In the genomic region with DNA sequence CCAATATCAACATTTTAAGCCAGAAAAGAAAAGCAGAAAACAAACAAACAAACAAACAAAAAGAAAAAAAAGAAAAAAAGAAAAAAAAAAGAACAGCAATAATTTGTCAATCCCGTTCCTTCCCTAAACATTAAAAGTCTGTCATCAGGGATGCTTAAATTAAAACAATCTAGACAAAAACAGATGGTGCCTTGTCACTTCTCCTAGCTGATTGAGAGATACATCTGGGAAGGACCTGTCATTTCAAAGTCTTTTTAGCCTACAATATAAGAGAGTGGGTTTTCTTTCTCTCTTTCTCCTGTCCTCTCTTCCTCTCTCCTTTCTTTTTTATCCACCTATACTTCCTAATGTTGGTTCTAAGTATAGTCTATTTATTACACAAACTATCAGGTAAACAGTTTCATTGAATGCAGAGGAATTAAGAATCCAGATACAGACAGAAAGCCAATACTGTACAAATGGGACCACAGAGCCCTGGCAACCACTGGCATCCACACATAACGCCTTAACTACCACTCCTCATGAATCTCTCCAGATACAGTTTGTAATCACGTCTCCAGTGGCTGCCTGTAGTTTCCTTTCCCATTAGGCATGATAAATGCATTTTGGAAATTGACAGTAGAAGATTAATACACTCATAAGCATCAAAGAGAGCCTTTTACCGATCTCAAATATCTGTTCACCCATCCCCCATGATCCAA, we compare ENCODE assay signal across 17 mouse cellular contexts.
DNase-seq lines count a peak whose midpoint lies in the region; ATAC-seq and TF ChIP-seq lines count a peak whose summit lies in the region.
"Had no signal": no experiment of that assay in that cellular context is flagged by ENCODE, and none has a peak within 500 bp of the region (broad histone marks: within the 10 kb centered on the region; RNA-seq: fewer than 3 reads in every experiment).

No protein-coding gene starts in this region.

- no peak overlapping the region for H3K4me2 ChIP-seq in forebrain, embryonic 14.5 days (ENCODE audit: low read length)
- H3K4me2 ChIP-seq in forebrain, embryonic 11.5 days (ENCODE audit: low read depth, low read length, severe bottlenecking): no peak overlapping the region
- no peak overlapping the region for H3K4me2 ChIP-seq in hindbrain, embryonic 11.5 days (replicated peaks; ENCODE audit: low read depth, low read length)
- H3K4me2 ChIP-seq in neural tube, embryonic 13.5 days: no peak overlapping the region
- H3K4me2 ChIP-seq in myocyte (ENCODE audit: low read depth): peak overlapping the region; percentile 12
- H3K4me2 ChIP-seq: embryonic facial prominence, embryonic 12.5 days; heart, embryonic 12.5 days had no signal

- H3K27ac ChIP-seq in forebrain, embryonic 14.5 days (ENCODE audit: low read depth, low read length): peak overlapping the region; percentile 24; the same call in 1 of the 2 replicates
- no peak overlapping the region for H3K27ac ChIP-seq in forebrain, embryonic 11.5 days (ENCODE audit: low read depth, low read length)
- no peak overlapping the region for H3K27ac ChIP-seq in hindbrain, embryonic 11.5 days (ENCODE audit: low read depth, low read length)
- no peak overlapping the region for H3K27ac ChIP-seq in hindbrain, embryonic 10.5 days
- peak overlapping the region; percentile 33; the same call in 1 of the 2 replicates for H3K27ac ChIP-seq in neural tube, embryonic 13.5 days (replicated peaks)
- H3K27ac ChIP-seq: embryonic facial prominence, embryonic 12.5 days; heart, adult 2 months had no signal

- DNase-seq in forebrain, embryonic 14.5 days (ENCODE audit: low spot score): peak; percentile 53
- DNase-seq in forebrain, embryonic 11.5 days (ENCODE audit: low spot score): no peak
- DNase-seq in hindbrain, embryonic 11.5 days (ENCODE audit: low spot score): no peak
- no peak for DNase-seq in hindbrain, embryonic 10.5 days (ENCODE audit: low spot score)
- no peak for DNase-seq in neural tube, embryonic 10.5 days (ENCODE audit: extremely low spot score, low spot score)
- no peak for DNase-seq in frontal cortex, postnatal 10 days (ENCODE audit: low spot score in 2 of 2)
- DNase-seq: adrenal gland, postnatal 10 days; cerebellum, adult 11-12 months; cerebellum, adult 9-10 months; cerebellum, postnatal 25 days; heart, adult 2 months; heart, postnatal 36 days had no signal

- peaks cover 5% of the 10 kb centered on the region for H3K4me1 ChIP-seq in forebrain, embryonic 14.5 days (ENCODE audit: control insufficient read depth, insufficient read depth, low read length)
- no peaks in the 10 kb centered on the region for H3K4me1 ChIP-seq in forebrain, embryonic 11.5 days (replicated peaks; ENCODE audit: control insufficient read depth, insufficient read depth, low read length)
- H3K4me1 ChIP-seq in hindbrain, embryonic 11.5 days (replicated peaks; ENCODE audit: control insufficient read depth, insufficient read depth, low read length): no peaks in the 10 kb centered on the region
- H3K4me1 ChIP-seq in hindbrain, embryonic 10.5 days (replicated peaks): no peaks in the 10 kb centered on the region
- peaks cover 17% of the 10 kb centered on the region for H3K4me1 ChIP-seq in neural tube, embryonic 13.5 days (replicated peaks)
- H3K4me1 ChIP-seq: embryonic facial prominence, embryonic 12.5 days had no signal

- 67% methylated on average over 4 of the region's 4 CpGs for WGBS in forebrain, embryonic 14.5 days
- 85% methylated on average over 4 of the region's 4 CpGs for WGBS in forebrain, embryonic 11.5 days
- 69% methylated on average over 4 of the region's 4 CpGs for WGBS in hindbrain, embryonic 11.5 days
- 83% methylated on average over 4 of the region's 4 CpGs for WGBS in hindbrain, embryonic 10.5 days
- 30% methylated on average over 4 of the region's 4 CpGs for WGBS in neural tube, embryonic 13.5 days

- H3ac ChIP-seq in myocyte (ENCODE audit: control insufficient read depth, insufficient read length): no peak overlapping the region

- H3K9me3 ChIP-seq in forebrain, embryonic 14.5 days (replicated peaks; ENCODE audit: control insufficient read depth, low read length): no peaks in the 10 kb centered on the region
- H3K9me3 ChIP-seq in forebrain, embryonic 11.5 days (ENCODE audit: control insufficient read depth, low read length): no peaks in the 10 kb centered on the region
- H3K9me3 ChIP-seq in hindbrain, embryonic 11.5 days (ENCODE audit: control insufficient read depth, low read length): no peaks in the 10 kb centered on the region
- H3K9me3 ChIP-seq in hindbrain, embryonic 10.5 days: no peaks in the 10 kb centered on the region
- H3K9me3 ChIP-seq in neural tube, embryonic 13.5 days: no peaks in the 10 kb centered on the region
- H3K9me3 ChIP-seq: embryonic facial prominence, embryonic 12.5 days; heart, embryonic 12.5 days had no signal

- TF ChIP-seq POLR2A in myocyte (IDR thresholded peaks at IDR 0.05; ENCODE audit: insufficient read length, low read depth): no peak

- H3K36me3 ChIP-seq in forebrain, embryonic 14.5 days (ENCODE audit: control insufficient read depth, insufficient read depth, low read length): no peaks in the 10 kb centered on the region
- no peaks in the 10 kb centered on the region for H3K36me3 ChIP-seq in forebrain, embryonic 11.5 days (ENCODE audit: control insufficient read depth, insufficient read depth, low read length)
- H3K36me3 ChIP-seq in hindbrain, embryonic 11.5 days (ENCODE audit: control insufficient read depth, insufficient read depth, low read length): no peaks in the 10 kb centered on the region
- H3K36me3 ChIP-seq in hindbrain, embryonic 10.5 days: no peaks in the 10 kb centered on the region
- H3K36me3 ChIP-seq in neural tube, embryonic 13.5 days: no peaks in the 10 kb centered on the region
- no peaks in the 10 kb centered on the region for H3K36me3 ChIP-seq in myocyte (ENCODE audit: control insufficient read depth, insufficient read depth)
- H3K36me3 ChIP-seq: embryonic facial prominence, embryonic 12.5 days; heart, embryonic 12.5 days had no signal

- no peak overlapping the region for H3K9ac ChIP-seq in forebrain, embryonic 14.5 days (ENCODE audit: low read length)
- H3K9ac ChIP-seq in forebrain, embryonic 11.5 days (ENCODE audit: low read length): no peak overlapping the region
- H3K9ac ChIP-seq in hindbrain, embryonic 11.5 days (ENCODE audit: low read depth, low read length): no peak overlapping the region
- H3K9ac ChIP-seq in neural tube, embryonic 13.5 days: no peak overlapping the region
- H3K9ac ChIP-seq: embryonic facial prominence, embryonic 12.5 days; heart, embryonic 12.5 days had no signal

- no peaks in the 10 kb centered on the region for H3K79me2 ChIP-seq in myocyte (ENCODE audit: control insufficient read depth, insufficient read depth)

- ATAC-seq in forebrain, embryonic 14.5 days: peak; percentile 61; the same call in 1 of the 2 replicates
- no peak for ATAC-seq in forebrain, embryonic 11.5 days (replicated peaks; ENCODE audit: low FRiP score)
- ATAC-seq in hindbrain, embryonic 11.5 days (ENCODE audit: low FRiP score): peak; percentile 39; the same call in 1 of the 2 replicates
- ATAC-seq in neural tube, embryonic 13.5 days (ENCODE audit: low read depth): no peak; the same call in 1 of the 2 replicates
- ATAC-seq: intestine, embryonic 16.5 days had no signal

- no peaks in the 10 kb centered on the region for H3K27me3 ChIP-seq in forebrain, embryonic 14.5 days (replicated peaks; ENCODE audit: control insufficient read depth, insufficient read depth, low read length)
- H3K27me3 ChIP-seq in forebrain, embryonic 11.5 days (ENCODE audit: control insufficient read depth, insufficient read depth, low read length): no peaks in the 10 kb centered on the region
- H3K27me3 ChIP-seq in hindbrain, embryonic 11.5 days (ENCODE audit: control insufficient read depth, insufficient read depth, low read length): no peaks in the 10 kb centered on the region
- no peaks in the 10 kb centered on the region for H3K27me3 ChIP-seq in hindbrain, embryonic 10.5 days (ENCODE audit: insufficient read depth, poor library complexity, severe bottlenecking)
- H3K27me3 ChIP-seq in neural tube, embryonic 13.5 days: no peaks in the 10 kb centered on the region
- H3K27me3 ChIP-seq in myocyte (ENCODE audit: control insufficient read depth, insufficient read depth, insufficient read length): no peaks in the 10 kb centered on the region
- H3K27me3 ChIP-seq: embryonic facial prominence, embryonic 12.5 days; heart, embryonic 12.5 days had no signal

- H3K4me3 ChIP-seq in forebrain, embryonic 14.5 days (ENCODE audit: low read depth, low read length): no peak overlapping the region
- no peak overlapping the region for H3K4me3 ChIP-seq in forebrain, embryonic 11.5 days (ENCODE audit: low read depth, low read length)
- no peak overlapping the region for H3K4me3 ChIP-seq in hindbrain, embryonic 11.5 days (ENCODE audit: low read depth, low read length)
- no peak overlapping the region for H3K4me3 ChIP-seq in hindbrain, embryonic 10.5 days
- no peak overlapping the region for H3K4me3 ChIP-seq in neural tube, embryonic 13.5 days
- H3K4me3 ChIP-seq in myocyte: no peak overlapping the region
- H3K4me3 ChIP-seq: embryonic facial prominence, embryonic 12.5 days; heart, adult 2 months; heart, embryonic 12.5 days had no signal

TF ChIP-seq in myocyte, 11 proteins besides CTCF, POLR2A, EP300 and RAD21:
- TF ChIP-seq E2F4 (IDR thresholded peaks at IDR 0.05; ENCODE audit: insufficient read depth) (no peak), SRF (IDR thresholded peaks at IDR 0.05; ENCODE audit: control insufficient read depth, insufficient read length, low read depth) (no peak), TCF3 (IDR thresholded peaks at IDR 0.05; ENCODE audit: insufficient read length, low read depth) (no peak), CEBPB (IDR thresholded peaks at IDR 0.05; ENCODE audit: insufficient read depth, poor library complexity, severe bottlenecking) (no peak), MAX (IDR thresholded peaks at IDR 0.05; ENCODE audit: low read depth) (no peak), MYOD1 (IDR thresholded peaks at IDR 0.05; ENCODE audit: control insufficient read depth in 1 of 3, insufficient read length in 2 of 3, low read depth in 2 of 3) (no peak), POLR2AphosphoS2 (IDR thresholded peaks at IDR 0.05; ENCODE audit: insufficient read length, low read depth) (no peak), USF1 (IDR thresholded peaks at IDR 0.05; ENCODE audit: low read depth) (no peak), TCF12 (IDR thresholded peaks at IDR 0.05; ENCODE audit: insufficient read depth, poor library complexity, severe bottlenecking) (no peak), MYOG (IDR thresholded peaks at IDR 0.05; ENCODE audit: control insufficient read depth in 1 of 3, insufficient read depth in 1 of 3, insufficient read length in 2 of 3, low read depth in 2 of 3) (no peak)

Comparison
In these comparisons a context has a peak if more than half of its experiments do, and no peak if none do; other contexts are left out.
1. ATAC-seq: peak in forebrain, embryonic 14.5 days (single experiment) and hindbrain, embryonic 11.5 days (single experiment); none in forebrain, embryonic 11.5 days (single experiment) and neural tube, embryonic 13.5 days (single experiment).
2. H3K27ac ChIP-seq: peak in forebrain, embryonic 14.5 days (single experiment) and neural tube, embryonic 13.5 days (single experiment); none in forebrain, embryonic 11.5 days (single experiment), hindbrain, embryonic 11.5 days (single experiment) and hindbrain, embryonic 10.5 days (single experiment).